Mouse (Mus musculus) forebrain, embryonic 14.5 days (tissue): ENCODE data around the gene Txndc2. TPM values are rescaled to one million over a fixed set of nuclear protein-coding genes. Genes with fewer than 3 reads are reported as not detected.

Experiments used
- ATAC-seq: fragments of 200-750 bp; cut with Nextera tagmentation; 2 replicates; pipeline ENCODE4 v1.8.0; 2017; ENCODE audit warnings: mild to moderate bottlenecking, moderate library complexity
- DNase-seq: peaks from one replicate; pipeline ENCODE4 v3.0.0-alpha.2; 2015; ENCODE audit warnings: low spot score
- H3K27ac ChIP-seq: fragments of 300-500 bp; sonication (generic); 2 replicates; pipeline ENCODE4 v1.5.1; 2014; ENCODE audit warnings: low read depth, mild to moderate bottlenecking, control low read depth, low read length, moderate library complexity
- H3K27me3 ChIP-seq: fragments of 300-500 bp; sonication (generic); replicated peaks from 2 replicates; pipeline ENCODE4 v1.6.1; 2014; ENCODE audit warnings: low read length, control low read depth, mixed read lengths; ENCODE audit not compliant: control insufficient read depth, insufficient read depth
- H3K36me3 ChIP-seq: fragments of 300-500 bp; sonication (generic); 2 replicates; pipeline ENCODE4 v1.6.1; 2014; ENCODE audit warnings: low read length, control low read depth; ENCODE audit not compliant: control insufficient read depth, insufficient read depth
- H3K4me1 ChIP-seq: fragments of 300-500 bp; sonication (generic); 2 replicates; pipeline ENCODE4 v1.6.1; 2014; ENCODE audit warnings: antibody characterized with exemption, low read length, control low read depth; ENCODE audit not compliant: control insufficient read depth, insufficient read depth
- H3K4me2 ChIP-seq: fragments of 300-500 bp; sonication (generic); 2 replicates; pipeline ENCODE4 v1.6.1; 2014; ENCODE audit warnings: mild to moderate bottlenecking, control low read depth, low read length
- H3K4me3 ChIP-seq: fragments of 300-500 bp; sonication (generic); 2 replicates; pipeline ENCODE4 v1.5.1; 2014; ENCODE audit warnings: low read depth, low read length, control low read depth
- H3K9ac ChIP-seq: fragments of 300-500 bp; sonication (generic); 2 replicates; pipeline ENCODE4 v1.6.1; 2014; ENCODE audit warnings: mild to moderate bottlenecking, low read length, control low read depth, moderate library complexity
- H3K9me3 ChIP-seq: fragments of 300-500 bp; sonication (generic); replicated peaks from 2 replicates; pipeline ENCODE4 v1.6.1; 2016; ENCODE audit warnings: low read length, control low read depth, mixed read lengths; ENCODE audit not compliant: control insufficient read depth
- WGBS: fragments of 180-500 bp; shearing (Covaris S2); extraction: QIAGEN DNeasy Blood & Tissue Kit; methylation state at CpG from one replicate; pipeline ENCODE4 v1.1.7; 2014; 5-methylcytosine and 5-hydroxymethylcytosine counted together
- polyA plus RNA-seq: library from polyadenylated mRNA; unstranded; fragments of >200 nt; fragmentation: Nextera tagmentation; extraction: Ambion mirVana; gene quantifications from 2 replicates; pipeline ENCODE4 v1.2.1, GENCODE M21; 2014

Gene Txndc2
- polyA plus RNA-seq, 1 experiment from 2014 or later, result 0.19 TPM

GRCm38 (mm10) chr17:65626301-65626700, 15.7 kb downstream of the Txndc2 start:
- no peak overlapping the region for H3K9ac ChIP-seq
- H3K27me3 ChIP-seq, result no peaks in the 10 kb centered on the region
- H3K4me1 ChIP-seq, result no peaks in the 10 kb centered on the region
- no peaks in the 10 kb centered on the region for H3K36me3 ChIP-seq
- H3K4me3 ChIP-seq, result no peak overlapping the region
- 0 out of 2 replicates have a peak, but pooled peaks cover 3% of the 10 kb centered on the region for H3K9me3 ChIP-seq
- no peak overlapping the region for H3K4me2 ChIP-seq
- ATAC-seq (no peak), DNase-seq (no peak)
- H3K27ac ChIP-seq, result no peak overlapping the region
- WGBS, result 93% methylated on average over 6 of the region's 6 CpGs

GRCm38 (mm10) chr17:65625563-65625962, 16.4 kb downstream of the Txndc2 start:
- DNase-seq, result no peak
- Histone ChIP-seq H3K27ac (no peak overlapping the region), H3K27me3 (no peaks in the 10 kb centered on the region), H3K4me3 (no peak overlapping the region), H3K4me1 (no peaks in the 10 kb centered on the region), H3K36me3 (no peaks in the 10 kb centered on the region), H3K9ac (no peak overlapping the region), H3K4me2 (no peak overlapping the region), H3K9me3 (0 out of 2 replicates have a peak, but pooled peaks cover 3% of the 10 kb centered on the region)
- WGBS, result 89% methylated on average over 6 of the region's 6 CpGs
- no peak for ATAC-seq

GRCm38 (mm10) chr17:65623130-65623529, 18.8 kb downstream of the Txndc2 start:
- H3K4me3 ChIP-seq, result no peak overlapping the region
- no peaks in the 10 kb centered on the region for H3K4me1 ChIP-seq
- no peak overlapping the region for H3K9ac ChIP-seq
- H3K9me3 ChIP-seq, result 0 out of 2 replicates have a peak, but pooled peaks cover 3% of the 10 kb centered on the region
- H3K4me2 ChIP-seq, result no peak overlapping the region
- ATAC-seq (no peak), DNase-seq (no peak)
- no peaks in the 10 kb centered on the region for H3K36me3 ChIP-seq
- H3K27ac ChIP-seq, result no peak overlapping the region
- H3K27me3 ChIP-seq, result no peaks in the 10 kb centered on the region

GRCm38 (mm10) chr17:65618431-65618830, 23.5 kb downstream of the Txndc2 start:
- no peak overlapping the region for H3K4me2 ChIP-seq
- WGBS, result 64% methylated on average over 2 of the region's 2 CpGs
- H3K9ac ChIP-seq, result no peak overlapping the region
- H3K36me3 ChIP-seq, result no peaks in the 10 kb centered on the region
- no peak overlapping the region for H3K27ac ChIP-seq
- ATAC-seq, result no peak
- no peak for DNase-seq
- H3K27me3 ChIP-seq, result no peaks in the 10 kb centered on the region
- H3K4me3 ChIP-seq, result no peak overlapping the region
- H3K9me3 ChIP-seq, result no peaks in the 10 kb centered on the region
- peaks cover 2% of the 10 kb centered on the region; the same call in 1 of the 2 replicates for H3K4me1 ChIP-seq

- H3K4me1 ChIP-seq, result peaks cover 13% of the 10 kb centered on the region
- DNase-seq (no peak), ATAC-seq (no peak)
- H3K27me3 ChIP-seq, result no peaks in the 10 kb centered on the region
- H3K27ac ChIP-seq, result no peak overlapping the region
- H3K36me3 ChIP-seq, result no peaks in the 10 kb centered on the region
- H3K4me2 ChIP-seq, result no peak overlapping the region
- 36% methylated on average over 3 of the region's 3 CpGs for WGBS
- H3K9ac ChIP-seq, result no peak overlapping the region
- no peaks in the 10 kb centered on the region for H3K9me3 ChIP-seq
- no peak overlapping the region for H3K4me3 ChIP-seq
Measured at GRCm38 (mm10) chr17:65615678-65616077, 26.3 kb downstream of the Txndc2 start.

- under 1% methylated on average over 9 of the region's 9 CpGs for WGBS
- peak; percentile 62 for DNase-seq
Measured at GRCm38 (mm10) chr17:65614431-65614830, 27.5 kb downstream of the Txndc2 start.

GRCm38 (mm10) chr17:65613463-65614412, 28.2 kb downstream of the Txndc2 start, which contains the start of gene Vapa:
Gene Vapa, minus strand, starts transcription at chr17:65613555.
- H3K4me2 ChIP-seq, result peak within 1 kb of the TSS; percentile 74
- under 1% methylated on average over 75 of the region's 85 CpGs for WGBS
- H3K36me3 ChIP-seq, result no peaks in the 10 kb centered on the region
- H3K4me1 ChIP-seq, result peaks cover 22% of the 10 kb centered on the region
- H3K27me3 ChIP-seq, result no peaks in the 10 kb centered on the region
- ATAC-seq (peak; percentile 94), DNase-seq (peak; percentile 99)
- no peaks in the 10 kb centered on the region for H3K9me3 ChIP-seq
- H3K4me3 ChIP-seq, result peak within 1 kb of the TSS; percentile 94
- peak within 1 kb of the TSS; percentile 99 for H3K27ac ChIP-seq
- H3K9ac ChIP-seq, result peak within 1 kb of the TSS; percentile 97

More at GRCm38 (mm10) chr17:65614431-65614830, 27.5 kb downstream of the Txndc2 start:
- Histone ChIP-seq H3K36me3 (no peaks in the 10 kb centered on the region), H3K4me2 (peak overlapping the region; percentile 64), H3K27me3 (no peaks in the 10 kb centered on the region), H3K4me3 (peak overlapping the region; percentile 94), H3K4me1 (peaks cover 15% of the 10 kb centered on the region), H3K9ac (peak overlapping the region; percentile 97), H3K27ac (peak overlapping the region; percentile 99), H3K9me3 (no peaks in the 10 kb centered on the region)
- no peak for ATAC-seq

GRCm38 (mm10) chr17:65613142-65613462, 28.9 kb downstream of the Txndc2 start:
- no peaks in the 10 kb centered on the region for H3K27me3 ChIP-seq
- H3K27ac ChIP-seq, result peak overlapping the region; percentile 99
- H3K4me1 ChIP-seq, result peaks cover 26% of the 10 kb centered on the region
- no peak for DNase-seq
- H3K4me2 ChIP-seq, result peak overlapping the region; percentile 74; the same call in 1 of the 2 replicates
- 1% methylated on average over 36 of the region's 42 CpGs for WGBS
- H3K4me3 ChIP-seq, result peak overlapping the region; percentile 94
- no peaks in the 10 kb centered on the region for H3K9me3 ChIP-seq
- no peaks in the 10 kb centered on the region for H3K36me3 ChIP-seq
- H3K9ac ChIP-seq, result peak overlapping the region; percentile 97
- peak; percentile 71 for ATAC-seq
